In genomic region chr7:29421240-29421908, GRCm38 (mm10) we compare ENCODE assay signal across 10 mouse cellular contexts.
DNase-seq lines count a peak whose midpoint lies in the region; ATAC-seq lines count a peak whose summit lies in the region.
"Had no signal": no experiment of that assay in that cellular context is flagged by ENCODE, and none has a peak within 500 bp of the region (broad histone marks: within the 10 kb centered on the region; RNA-seq: fewer than 3 reads in every experiment).

No protein-coding gene starts in this region.

- DNase-seq in retina, embryonic 14.5 days (ENCODE audit: low spot score) = peak; percentile 64
- DNase-seq in liver, embryonic 11.5 days (ENCODE audit: low spot score) = no peak
- no peak for DNase-seq in lung, postnatal 10 days
- DNase-seq: heart, postnatal 10 days had no signal

- peak overlapping the region; percentile 38 for H3K4me3 ChIP-seq in megakaryocyte, embryonic 14.5 days (replicated peaks)
- H3K4me3 ChIP-seq in forebrain, embryonic 12.5 days (replicated peaks) = no peak overlapping the region
- no peak overlapping the region; the same call in 1 of the 2 replicates for H3K4me3 ChIP-seq in limb, embryonic 12.5 days (replicated peaks)
- H3K4me3 ChIP-seq in liver, embryonic 11.5 days (ENCODE audit: low read depth, low read length) = no peak overlapping the region
- H3K4me3 ChIP-seq: stomach, embryonic 15.5 days had no signal

- 0 out of 2 replicates have a peak overlapping the region, but pooled peaks have one; percentile 8 for H3K9ac ChIP-seq in forebrain, embryonic 12.5 days
- H3K9ac ChIP-seq in limb, embryonic 12.5 days (replicated peaks) = no peak overlapping the region
- H3K9ac ChIP-seq in liver, embryonic 11.5 days (ENCODE audit: low read depth, low read length) = no peak overlapping the region
- H3K9ac ChIP-seq: stomach, embryonic 15.5 days had no signal

- no peaks in the 10 kb centered on the region for H3K36me3 ChIP-seq in megakaryocyte, embryonic 14.5 days (replicated peaks; ENCODE audit: low read length)
- no peaks in the 10 kb centered on the region for H3K36me3 ChIP-seq in forebrain, embryonic 12.5 days (replicated peaks)
- no peaks in the 10 kb centered on the region for H3K36me3 ChIP-seq in limb, embryonic 12.5 days
- H3K36me3 ChIP-seq in liver, embryonic 11.5 days (ENCODE audit: control insufficient read depth, insufficient read depth, low read length) = no peaks in the 10 kb centered on the region
- H3K36me3 ChIP-seq: stomach, embryonic 15.5 days had no signal

- no peak for ATAC-seq in megakaryocyte, adult 5-6 weeks (ENCODE audit: poor library complexity, severe bottlenecking)
- ATAC-seq in forebrain, embryonic 12.5 days (ENCODE audit: low FRiP score) = peak; percentile 34; the same call in 1 of the 2 replicates
- no peak for ATAC-seq in limb, embryonic 12.5 days (ENCODE audit: insufficient number of reproducible peaks, insufficient read depth, low FRiP score, low TSS enrichment, low read depth)
- no peak for ATAC-seq in liver, embryonic 11.5 days (replicated peaks; ENCODE audit: low FRiP score)
- ATAC-seq in CD4-positive, CD25-positive, alpha-beta regulatory T cell, adult 4 months = no peak

- H3K4me1 ChIP-seq in megakaryocyte, embryonic 14.5 days = peaks cover 28% of the 10 kb centered on the region
- H3K4me1 ChIP-seq in forebrain, embryonic 12.5 days = peaks cover 30% of the 10 kb centered on the region
- peaks cover 45% of the 10 kb centered on the region for H3K4me1 ChIP-seq in limb, embryonic 12.5 days (replicated peaks)
- H3K4me1 ChIP-seq in liver, embryonic 11.5 days (replicated peaks; ENCODE audit: control insufficient read depth, insufficient read depth, low read length) = 0 out of 2 replicates have a peak, but pooled peaks cover 7% of the 10 kb centered on the region

- H3K27ac ChIP-seq in forebrain, embryonic 12.5 days = peak overlapping the region; percentile 70
- H3K27ac ChIP-seq in limb, embryonic 12.5 days = peak overlapping the region; percentile 32; the same call in 1 of the 2 replicates
- no peak overlapping the region for H3K27ac ChIP-seq in liver, embryonic 11.5 days (ENCODE audit: low read depth, low read length)
- H3K27ac ChIP-seq: stomach, embryonic 15.5 days had no signal

- WGBS in forebrain, embryonic 12.5 days = 31% methylated on average over 12 of the region's 12 CpGs
- WGBS in limb, embryonic 12.5 days = 36% methylated on average over 12 of the region's 12 CpGs
- WGBS in liver, embryonic 11.5 days = 42% methylated on average over 12 of the region's 12 CpGs

- H3K27me3 ChIP-seq in megakaryocyte, embryonic 14.5 days (replicated peaks) = peaks cover 60% of the 10 kb centered on the region
- no peaks in the 10 kb centered on the region for H3K27me3 ChIP-seq in forebrain, embryonic 12.5 days
- no peaks in the 10 kb centered on the region for H3K27me3 ChIP-seq in limb, embryonic 12.5 days
- no peaks in the 10 kb centered on the region for H3K27me3 ChIP-seq in liver, embryonic 11.5 days (replicated peaks; ENCODE audit: control insufficient read depth, insufficient read depth, low read length)
- H3K27me3 ChIP-seq: stomach, embryonic 15.5 days had no signal

- H3K4me2 ChIP-seq in forebrain, embryonic 12.5 days = no peak overlapping the region
- H3K4me2 ChIP-seq in limb, embryonic 12.5 days = no peak overlapping the region
- H3K4me2 ChIP-seq in liver, embryonic 11.5 days = no peak overlapping the region
- H3K4me2 ChIP-seq: stomach, embryonic 15.5 days had no signal

- H3K9me3 ChIP-seq in megakaryocyte, embryonic 14.5 days = no peaks in the 10 kb centered on the region
- no peaks in the 10 kb centered on the region for H3K9me3 ChIP-seq in forebrain, embryonic 12.5 days
- H3K9me3 ChIP-seq in limb, embryonic 12.5 days = no peaks in the 10 kb centered on the region
- no peaks in the 10 kb centered on the region for H3K9me3 ChIP-seq in liver, embryonic 11.5 days (ENCODE audit: control insufficient read depth, low read length)
- H3K9me3 ChIP-seq: stomach, embryonic 15.5 days had no signal
